Mouse (Mus musculus): ENCODE measurements around the gene Arhgef39. TPM values are rescaled to one million over a fixed set of nuclear protein-coding genes. Genes with fewer than 3 reads are reported as not detected.

Arhgef39 gene
- polyA plus RNA-seq, 1 experiment, result 38.3 TPM

DNA sequence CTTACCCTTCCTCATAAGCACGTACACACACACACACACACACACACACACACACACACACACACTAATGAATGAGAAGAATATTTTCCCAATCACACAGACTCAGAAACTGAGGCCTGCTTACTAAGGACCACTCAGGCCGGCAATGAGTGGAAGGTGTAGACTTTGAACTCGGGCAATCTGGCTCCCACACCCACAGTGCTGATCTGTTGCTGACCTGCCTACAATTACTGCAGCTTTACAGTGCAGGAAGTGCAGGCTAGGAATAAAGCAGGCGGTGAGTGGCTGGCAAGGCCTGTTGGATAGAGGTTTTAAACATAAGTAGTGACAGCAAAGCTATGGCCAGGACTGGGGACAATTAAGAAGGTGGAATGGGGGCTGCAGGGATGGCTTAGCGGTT, 18.5 kb downstream of the Arhgef39 start:
- H3K4me1 ChIP-seq (ENCODE audit: control insufficient read depth, insufficient read depth, insufficient read length, low read length), result peaks cover 20% of the 10 kb centered on the region
- no peaks in the 10 kb centered on the region for H3K36me3 ChIP-seq (ENCODE audit: control insufficient read depth, insufficient read depth, low read length)
- WGBS, result 24% methylated on average over 5 of the region's 5 CpGs
- H3K27me3 ChIP-seq (ENCODE audit: control insufficient read depth, insufficient read depth, low read length), result no peaks in the 10 kb centered on the region
- H3K4me3 ChIP-seq (ENCODE audit: low read depth, low read length), result no peak overlapping the region
- TF ChIP-seq CTCF (IDR thresholded peaks at IDR 0.05; ENCODE audit: extremely low read depth, insufficient read length, insufficient replicate concordance, low read depth, low read length), result no peak
- no peak for TF ChIP-seq POLR2A (IDR thresholded peaks at IDR 0.05; ENCODE audit: low read depth, low read length)
- peak overlapping the region; percentile 72 for H3K27ac ChIP-seq (ENCODE audit: insufficient read depth, low read depth, low read length)

DNA sequence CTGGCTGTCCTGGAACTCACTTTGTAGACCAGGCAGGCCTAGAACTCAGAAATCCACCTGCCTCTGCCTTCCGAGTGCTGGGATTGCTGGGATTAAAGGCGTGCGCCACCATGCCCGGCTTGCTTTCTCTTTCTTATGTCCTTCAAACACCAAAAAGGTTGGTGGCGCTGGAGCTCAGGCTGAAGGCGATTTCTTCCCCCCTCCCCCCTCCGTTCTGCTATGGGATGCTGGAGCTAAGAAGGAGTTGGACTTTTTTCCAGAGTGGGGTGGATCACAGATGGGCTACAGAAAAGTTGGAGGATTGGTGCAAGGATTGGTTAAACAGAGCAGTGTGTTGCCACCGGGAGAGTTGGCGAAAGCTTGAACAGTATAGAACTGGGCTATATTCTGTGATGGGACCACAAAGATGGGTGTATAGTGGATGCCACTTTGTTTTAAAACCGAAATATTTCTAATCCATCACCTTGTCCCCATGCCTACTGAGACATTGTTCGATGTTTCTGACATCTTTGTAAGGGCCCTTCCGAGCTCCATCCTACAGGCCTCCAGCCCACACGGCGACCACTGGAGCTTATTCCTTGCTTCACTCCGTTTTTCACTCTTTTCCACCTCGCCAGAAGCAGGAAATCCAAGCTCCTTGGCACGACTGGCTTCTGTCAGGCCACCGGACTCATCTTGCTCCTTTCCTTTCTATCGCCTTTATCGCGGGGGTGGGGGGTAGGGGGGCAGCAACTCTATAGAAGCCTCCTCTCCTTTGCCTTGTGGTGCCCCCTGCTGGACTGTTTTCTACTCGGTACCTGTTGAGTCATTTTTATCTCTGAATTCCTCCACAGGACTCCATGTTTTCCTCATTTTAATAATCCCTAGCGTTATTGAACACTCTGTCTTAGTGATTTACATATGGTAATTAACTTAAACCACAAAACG, 20.3 kb downstream of the Arhgef39 start:
- Histone ChIP-seq H3K4me1 (ENCODE audit: control insufficient read depth, insufficient read depth, insufficient read length, low read length) (peaks cover 20% of the 10 kb centered on the region), H3K36me3 (ENCODE audit: control insufficient read depth, insufficient read depth, low read length) (no peaks in the 10 kb centered on the region), H3K4me3 (ENCODE audit: low read depth, low read length) (peak overlapping the region; percentile 34; the same call in 1 of the 2 replicates), H3K27me3 (ENCODE audit: control insufficient read depth, insufficient read depth, low read length) (no peaks in the 10 kb centered on the region), H3K27ac (ENCODE audit: insufficient read depth, low read depth, low read length) (peak overlapping the region; percentile 58; the same call in 1 of the 2 replicates)
- WGBS, result 65% methylated on average over 24 of the region's 24 CpGs
- TF ChIP-seq POLR2A (IDR thresholded peaks at IDR 0.05; ENCODE audit: low read depth, low read length) (no peak), CTCF (IDR thresholded peaks at IDR 0.05; ENCODE audit: extremely low read depth, insufficient read length, insufficient replicate concordance, low read depth, low read length) (peak; percentile 57; the same call in 1 of the 2 replicates)

DNA sequence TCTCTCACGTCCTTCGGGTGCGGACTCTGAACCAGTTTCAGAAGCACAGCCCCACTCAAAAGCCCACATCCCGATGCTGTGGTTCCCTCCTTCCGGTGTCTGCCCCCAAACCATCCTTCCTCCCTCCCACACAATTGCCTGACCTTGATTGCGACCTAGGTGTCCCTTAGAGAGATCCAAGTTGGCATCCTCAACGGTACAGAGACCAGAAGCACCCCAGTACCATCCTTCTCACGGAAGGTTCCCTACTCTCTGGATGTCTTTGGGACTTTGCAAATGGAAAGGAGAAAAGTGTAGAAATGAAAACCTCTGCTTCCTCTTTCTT, 21.0 kb downstream of the Arhgef39 start:
- no peak for TF ChIP-seq CTCF (IDR thresholded peaks at IDR 0.05; ENCODE audit: extremely low read depth, insufficient read length, insufficient replicate concordance, low read depth, low read length)
- TF ChIP-seq POLR2A (IDR thresholded peaks at IDR 0.05; ENCODE audit: low read depth, low read length), result no peak
- H3K27ac ChIP-seq (ENCODE audit: insufficient read depth, low read depth, low read length), result peak overlapping the region; percentile 58
- 48% methylated on average over 8 of the region's 8 CpGs for WGBS
- peaks cover 20% of the 10 kb centered on the region for H3K4me1 ChIP-seq (ENCODE audit: control insufficient read depth, insufficient read depth, insufficient read length, low read length)
- no peaks in the 10 kb centered on the region for H3K27me3 ChIP-seq (ENCODE audit: control insufficient read depth, insufficient read depth, low read length)
- no peaks in the 10 kb centered on the region for H3K36me3 ChIP-seq (ENCODE audit: control insufficient read depth, insufficient read depth, low read length)
- peak overlapping the region; percentile 51 for H3K4me3 ChIP-seq (ENCODE audit: low read depth, low read length)

- 25% methylated on average over 11 of the region's 11 CpGs for whole genome bisulfite sequencing
- Histone ChIP-seq H3K4me1 (ENCODE audit: control insufficient read depth, insufficient read depth, insufficient read length, low read length) (peaks cover 18% of the 10 kb centered on the region), H3K27me3 (ENCODE audit: control insufficient read depth, insufficient read depth, low read length) (no peaks in the 10 kb centered on the region), H3K27ac (ENCODE audit: insufficient read depth, low read depth, low read length) (peak overlapping the region; percentile 58), H3K36me3 (ENCODE audit: control insufficient read depth, insufficient read depth, low read length) (no peaks in the 10 kb centered on the region), H3K4me3 (ENCODE audit: low read depth, low read length) (peak overlapping the region; percentile 51)
- TF ChIP-seq POLR2A (IDR thresholded peaks at IDR 0.05; ENCODE audit: low read depth, low read length) (no peak), CTCF (IDR thresholded peaks at IDR 0.05; ENCODE audit: extremely low read depth, insufficient read length, insufficient replicate concordance, low read depth, low read length) (peak; percentile 52; the same call in 1 of the 2 replicates)
Measured at GRCm38 (mm10) chr4:43477857-43478533, 21.5 kb downstream of the Arhgef39 start.

GRCm38 (mm10) chr4:43476604-43477003, 22.9 kb downstream of the Arhgef39 start:
- Histone ChIP-seq H3K4me1 (ENCODE audit: control insufficient read depth, insufficient read depth, insufficient read length, low read length) (peaks cover 12% of the 10 kb centered on the region; the same call in 1 of the 2 replicates), H3K27ac (ENCODE audit: insufficient read depth, low read depth, low read length) (peak overlapping the region; percentile 83), H3K4me3 (ENCODE audit: low read depth, low read length) (no peak overlapping the region), H3K27me3 (ENCODE audit: control insufficient read depth, insufficient read depth, low read length) (no peaks in the 10 kb centered on the region), H3K36me3 (ENCODE audit: control insufficient read depth, insufficient read depth, low read length) (no peaks in the 10 kb centered on the region)
- no peak for TF ChIP-seq POLR2A (IDR thresholded peaks at IDR 0.05; ENCODE audit: low read depth, low read length)
- TF ChIP-seq CTCF (IDR thresholded peaks at IDR 0.05; ENCODE audit: extremely low read depth, insufficient read length, insufficient replicate concordance, low read depth, low read length), result peak; percentile 33; the same call in 1 of the 2 replicates
- 64% methylated on average over 6 of the region's 6 CpGs for WGBS

- H3K4me1 ChIP-seq (ENCODE audit: control insufficient read depth, insufficient read depth, insufficient read length, low read length), result peaks cover 7% of the 10 kb centered on the region; the same call in 1 of the 2 replicates
- no peak overlapping the region for H3K4me3 ChIP-seq (ENCODE audit: low read depth, low read length)
- WGBS, result 66% methylated on average over 1 of the region's 1 CpGs
- no peak for TF ChIP-seq POLR2A (IDR thresholded peaks at IDR 0.05; ENCODE audit: low read depth, low read length)
- TF ChIP-seq CTCF (IDR thresholded peaks at IDR 0.05; ENCODE audit: extremely low read depth, insufficient read length, insufficient replicate concordance, low read depth, low read length), result no peak
- no peak overlapping the region for H3K27ac ChIP-seq (ENCODE audit: insufficient read depth, low read depth, low read length)
- H3K36me3 ChIP-seq (ENCODE audit: control insufficient read depth, insufficient read depth, low read length), result no peaks in the 10 kb centered on the region
- H3K27me3 ChIP-seq (ENCODE audit: control insufficient read depth, insufficient read depth, low read length), result no peaks in the 10 kb centered on the region
Measured at GRCm38 (mm10) chr4:43473636-43474035, 25.9 kb downstream of the Arhgef39 start.

GRCm38 (mm10) chr4:43470301-43470700, 29.2 kb downstream of the Arhgef39 start:
- Histone ChIP-seq H3K27me3 (ENCODE audit: control insufficient read depth, insufficient read depth, low read length) (no peaks in the 10 kb centered on the region), H3K27ac (ENCODE audit: insufficient read depth, low read depth, low read length) (no peak overlapping the region), H3K36me3 (ENCODE audit: control insufficient read depth, insufficient read depth, low read length) (no peaks in the 10 kb centered on the region), H3K4me1 (ENCODE audit: control insufficient read depth, insufficient read depth, insufficient read length, low read length) (no peaks in the 10 kb centered on the region), H3K4me3 (ENCODE audit: low read depth, low read length) (no peak overlapping the region)
- WGBS, result 89% methylated on average over 10 of the region's 10 CpGs
- TF ChIP-seq POLR2A (IDR thresholded peaks at IDR 0.05; ENCODE audit: low read depth, low read length), result no peak
- no peak for TF ChIP-seq CTCF (IDR thresholded peaks at IDR 0.05; ENCODE audit: extremely low read depth, insufficient read length, insufficient replicate concordance, low read depth, low read length)
